Mouse (Mus musculus): ENCODE measurements around the gene Espn. TPM values are rescaled to one million over a fixed set of nuclear protein-coding genes. Genes with fewer than 3 reads are reported as not detected.

Gene Espn
- 1 to 10 TPM; 3.0 to 3.4 TPM for total RNA-seq (2021)
- long read RNA-seq, experiment 1, partial matches to known transcripts, result 0 of 2 reads
- long read RNA-seq, experiment 1, other reads (novel, unspliced or antisense), result 2 of 2 reads
- long read RNA-seq, experiment 2, partial matches to known transcripts, result 0 of 1 reads
- long read RNA-seq, experiment 2, other reads (novel, unspliced or antisense), result 1 of 1 reads

- no peak for DNase-seq (ENCODE audit: low spot score in 2 of 2)
These were observed at the start of gene Espn for GRCm38 (mm10) chr4:152151966-152152544. Gene Espn, minus strand, starts transcription at chr4:152152371.

- no peak for DNase-seq (ENCODE audit: low spot score in 2 of 2)
These were observed 49.3 kb upstream of the Espn start for GRCm38 (mm10) chr4:152201492-152201891.

- DNase-seq (ENCODE audit: low spot score in 2 of 2), result no peak
These were observed 47.4 kb upstream of the Espn start for GRCm38 (mm10) chr4:152199617-152200016.

- no peak for DNase-seq (ENCODE audit: low spot score in 2 of 2)
These were observed 45.4 kb upstream of the Espn start for GRCm38 (mm10) chr4:152197545-152197944.

GRCm38 (mm10) chr4:152196276-152196675 is 44.1 kb upstream of the Espn start:
- no peak for DNase-seq (ENCODE audit: low spot score in 2 of 2)

GRCm38 (mm10) chr4:152194476-152195175 is 42.5 kb upstream of the Espn start:
- no peak for DNase-seq (ENCODE audit: low spot score in 2 of 2)

- DNase-seq (ENCODE audit: low spot score in 2 of 2), result no peak
These were observed 40.4 kb upstream of the Espn start for GRCm38 (mm10) chr4:152192569-152192968.

- no peak for DNase-seq (ENCODE audit: low spot score in 2 of 2)
These were observed 38.5 kb upstream of the Espn start for GRCm38 (mm10) chr4:152190701-152191100.

GRCm38 (mm10) chr4:152190096-152190653 is 38.0 kb upstream of the Espn start:
- no peak for DNase-seq (ENCODE audit: low spot score in 2 of 2)

- DNase-seq (ENCODE audit: low spot score in 2 of 2), result no peak
These were observed 37.5 kb upstream of the Espn start for GRCm38 (mm10) chr4:152189691-152190090.

GRCm38 (mm10) chr4:152189071-152189470 is 36.9 kb upstream of the Espn start:
- no peak for DNase-seq (ENCODE audit: low spot score in 2 of 2)

- DNase-seq (ENCODE audit: low spot score in 2 of 2), result no peak
These were observed 36.5 kb upstream of the Espn start for GRCm38 (mm10) chr4:152188651-152189050.

GRCm38 (mm10) chr4:152187142-152187541 is 35.0 kb upstream of the Espn start:
- no peak for DNase-seq (ENCODE audit: low spot score in 2 of 2)

- no peak for DNase-seq (ENCODE audit: low spot score in 2 of 2)
These were observed 34.3 kb upstream of the Espn start for GRCm38 (mm10) chr4:152186205-152187082.

- DNase-seq (ENCODE audit: low spot score in 2 of 2), result no peak
These were observed 33.5 kb upstream of the Espn start for GRCm38 (mm10) chr4:152185510-152186204.

GRCm38 (mm10) chr4:152185137-152185509 is 33.0 kb upstream of the Espn start:
- DNase-seq (ENCODE audit: low spot score in 2 of 2), result no peak

- DNase-seq (ENCODE audit: low spot score in 2 of 2), result peak in 1 of 2 experiments; percentile 35
These were observed 32.3 kb upstream of the Espn start for GRCm38 (mm10) chr4:152184353-152185035.

- no peak for DNase-seq (ENCODE audit: low spot score in 2 of 2)
These were observed 30.0 kb upstream of the Espn start for GRCm38 (mm10) chr4:152182205-152182604.

- DNase-seq (ENCODE audit: low spot score in 2 of 2), result no peak
These were observed 27.9 kb upstream of the Espn start for GRCm38 (mm10) chr4:152179946-152180660.
